Mouse (Mus musculus) mature B cell (primary cell): ENCODE results near the gene Cdyl.

Experiments used
- in situ Hi-C: fragments of 300-500 bp; cut with MboI; formaldehyde crosslinking; loops from 2 replicates; pipeline ENCODE4 v1.14.3; 2019

Cdyl gene

GRCm38 (mm10) chr13:35659406-35659985 lies at the start of gene Cdyl:
Gene Cdyl, plus strand, starts transcription at chr13:35659833.
- in situ Hi-C loops = no loop called here

GRCm38 (mm10) chr13:35610718-35611117 lies 48.9 kb upstream of the Cdyl start:
- in situ Hi-C loops = no loop called here

GRCm38 (mm10) chr13:35612506-35612905 lies 47.1 kb upstream of the Cdyl start:
- in situ Hi-C loops = no loop called here

- in situ Hi-C loops = no loop called here
Observed at GRCm38 (mm10) chr13:35614832-35615479, 44.7 kb upstream of the Cdyl start.

GRCm38 (mm10) chr13:35616524-35617099 lies 43.0 kb upstream of the Cdyl start:
- in situ Hi-C loops = no loop called here

- in situ Hi-C loops = no loop called here
Observed at GRCm38 (mm10) chr13:35619356-35619755, 40.3 kb upstream of the Cdyl start.

- in situ Hi-C loops = no loop called here
Observed at GRCm38 (mm10) chr13:35620756-35621155, 38.9 kb upstream of the Cdyl start.

GRCm38 (mm10) chr13:35624831-35625230 lies 34.8 kb upstream of the Cdyl start:
- in situ Hi-C loops = no loop called here

GRCm38 (mm10) chr13:35625556-35625955 lies 34.1 kb upstream of the Cdyl start:
- in situ Hi-C loops = no loop called here

GRCm38 (mm10) chr13:35627319-35627718 lies 32.3 kb upstream of the Cdyl start:
- in situ Hi-C loops = no loop called here

- in situ Hi-C loops = no loop called here
Observed at GRCm38 (mm10) chr13:35647132-35647823, 12.4 kb upstream of the Cdyl start.

- in situ Hi-C loops = no loop called here
Observed at GRCm38 (mm10) chr13:35650284-35650872, 9.3 kb upstream of the Cdyl start.

GRCm38 (mm10) chr13:35652851-35653250 lies 6.8 kb upstream of the Cdyl start:
- in situ Hi-C loops = no loop called here

- in situ Hi-C loops = no loop called here
Observed at GRCm38 (mm10) chr13:35656853-35657252, 2.8 kb upstream of the Cdyl start.

- in situ Hi-C loops = no loop called here
Observed at GRCm38 (mm10) chr13:35665456-35665855, 5.8 kb downstream of the Cdyl start.

- in situ Hi-C loops = no loop called here
Observed at GRCm38 (mm10) chr13:35669910-35670469, 10.4 kb downstream of the Cdyl start.

- in situ Hi-C loops = no loop called here
Observed at GRCm38 (mm10) chr13:35670875-35671274, 11.2 kb downstream of the Cdyl start.

GRCm38 (mm10) chr13:35676921-35677320 lies 17.3 kb downstream of the Cdyl start:
- in situ Hi-C loops = no loop called here

GRCm38 (mm10) chr13:35677433-35678051 lies 17.9 kb downstream of the Cdyl start:
- in situ Hi-C loops = no loop called here

- in situ Hi-C loops = no loop called here
Observed at GRCm38 (mm10) chr13:35678691-35679090, 19.1 kb downstream of the Cdyl start.

- in situ Hi-C loops = no loop called here
Observed at GRCm38 (mm10) chr13:35681361-35681760, 21.7 kb downstream of the Cdyl start.

GRCm38 (mm10) chr13:35686273-35686672 lies 26.6 kb downstream of the Cdyl start:
- in situ Hi-C loops = no loop called here
